Mouse (Mus musculus) small intestine, adult 2 months (tissue): ENCODE results near the gene Mok. TPM values are rescaled to one million over a fixed set of nuclear protein-coding genes. Genes with fewer than 3 reads are reported as not detected.
"Not testable (repeated sequence)": the region's sequence is repeated elsewhere in the genome, so short reads cannot be mapped to it uniquely, and the experiment has no call there.

Source experiments
- H3K27ac ChIP-seq: fragments of 200-500 bp; 2 replicates; pipeline ENCODE4 v1.5.1; 2012; ENCODE audit warnings: low read depth, low read length, control low read depth, inconsistent platforms; ENCODE audit not compliant: insufficient read depth
- H3K27me3 ChIP-seq: fragments of 200-500 bp; 2 replicates; pipeline ENCODE4 v1.6.1; 2012; ENCODE audit warnings: mild to moderate bottlenecking, moderate library complexity, low read length, inconsistent platforms; ENCODE audit not compliant: control insufficient read depth, insufficient read depth
- H3K36me3 ChIP-seq: fragments of 200-500 bp; 2 replicates; pipeline ENCODE4 v1.6.1; 2012; ENCODE audit warnings: mild to moderate bottlenecking, low read length, control low read depth, inconsistent platforms; ENCODE audit not compliant: control insufficient read depth, insufficient read depth
- H3K4me1 ChIP-seq: fragments of 200-500 bp; 2 replicates; pipeline ENCODE4 v1.6.1; 2012; ENCODE audit warnings: low read length, inconsistent platforms, mixed read lengths; ENCODE audit not compliant: control insufficient read depth, insufficient read depth, insufficient read length
- H3K4me3 ChIP-seq: fragments of 200-500 bp; 2 replicates; pipeline ENCODE4 v1.5.1; 2012; ENCODE audit warnings: low read depth, mild to moderate bottlenecking, control low read depth, inconsistent platforms, low read length, moderate library complexity
- CTCF ChIP-seq: fragments of 200-500 bp; IDR thresholded peaks from 2 replicates; pipeline ENCODE4 v1.5.1; 2012; ENCODE audit warnings: low read depth, mild to moderate bottlenecking, control low read depth, inconsistent platforms, low read length, moderate library complexity, mixed read lengths; ENCODE audit not compliant: insufficient replicate concordance, insufficient read length; ENCODE audit errors: extremely low read depth
- POLR2A ChIP-seq: fragments of 200-500 bp; IDR thresholded peaks from 2 replicates; pipeline ENCODE4 v1.6.1; 2012; ENCODE audit warnings: low read depth, mild to moderate bottlenecking, control low read depth, inconsistent platforms, low read length, moderate library complexity
- WGBS: fragments of 180-500 bp; shearing (Covaris S2); methylation state at CpG from one replicate; pipeline ENCODE4 v1.1.7; 2018; 5-methylcytosine and 5-hydroxymethylcytosine counted together
- polyA plus RNA-seq: library from polyadenylated mRNA; depleted of rRNA; stranded (reverse); fragments of >200 nt; gene quantifications from 2 replicates; pipeline ENCODE4 v1.2.3, GENCODE M21; 2012

The Mok gene
- polyA plus RNA-seq, 1 experiment: 0.81 TPM

DNA sequence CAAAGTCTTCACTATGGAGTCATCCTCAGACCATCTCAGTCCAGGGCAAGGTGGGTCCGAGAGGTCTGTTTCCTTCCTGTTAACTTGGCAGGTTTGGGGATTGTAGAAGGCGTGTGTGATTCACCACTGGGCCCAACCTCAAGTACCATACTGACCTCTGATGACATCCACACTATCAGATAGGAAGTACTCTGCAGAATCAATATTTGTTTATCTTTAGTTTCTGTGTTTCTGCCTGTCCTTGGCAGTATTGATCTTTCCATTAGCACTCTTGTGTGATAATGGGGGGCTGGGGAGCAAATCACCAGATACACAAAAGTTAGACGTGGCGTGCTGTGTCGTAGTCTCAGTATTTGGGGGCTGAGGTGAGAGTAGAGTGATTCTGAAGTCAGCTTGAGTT, 30.5 kb upstream of the Mok start:
- Histone ChIP-seq H3K27me3 (no peaks in the 10 kb centered on the region), H3K27ac (no peak overlapping the region), H3K36me3 (peaks cover 53% of the 10 kb centered on the region), H3K4me1 (no peaks in the 10 kb centered on the region), H3K4me3 (no peak overlapping the region)
- whole genome bisulfite sequencing: 80% methylated on average over 5 of the region's 5 CpGs
- TF ChIP-seq POLR2A (no peak), CTCF (no peak)

DNA sequence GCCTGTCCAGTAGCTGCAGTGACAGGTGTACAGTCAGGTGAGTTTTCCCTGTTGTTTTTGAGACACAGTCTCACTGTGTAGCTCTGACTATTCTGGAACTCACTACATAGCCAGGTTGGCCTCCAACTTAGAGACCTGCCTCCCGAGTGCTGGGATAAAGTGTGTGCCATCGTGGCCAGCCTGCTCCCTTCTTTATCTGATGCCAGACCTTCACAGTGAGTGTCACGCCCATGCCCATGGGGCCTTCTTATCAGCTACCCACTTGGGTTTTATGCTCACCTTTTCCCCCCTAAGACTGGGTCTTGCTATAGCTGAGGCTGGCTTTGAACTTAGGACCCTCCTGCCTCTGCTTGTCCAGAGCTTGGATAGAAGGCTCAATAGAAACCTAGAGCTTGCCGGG, 29.4 kb upstream of the Mok start:
- 56% methylated on average over 4 of the region's 4 CpGs for WGBS
- no peaks in the 10 kb centered on the region for H3K4me1 ChIP-seq
- no peak overlapping the region for H3K27ac ChIP-seq
- TF ChIP-seq POLR2A: no peak
- TF ChIP-seq CTCF: no peak
- H3K4me3 ChIP-seq: no peak overlapping the region
- H3K36me3 ChIP-seq: peaks cover 55% of the 10 kb centered on the region
- H3K27me3 ChIP-seq: no peaks in the 10 kb centered on the region

DNA sequence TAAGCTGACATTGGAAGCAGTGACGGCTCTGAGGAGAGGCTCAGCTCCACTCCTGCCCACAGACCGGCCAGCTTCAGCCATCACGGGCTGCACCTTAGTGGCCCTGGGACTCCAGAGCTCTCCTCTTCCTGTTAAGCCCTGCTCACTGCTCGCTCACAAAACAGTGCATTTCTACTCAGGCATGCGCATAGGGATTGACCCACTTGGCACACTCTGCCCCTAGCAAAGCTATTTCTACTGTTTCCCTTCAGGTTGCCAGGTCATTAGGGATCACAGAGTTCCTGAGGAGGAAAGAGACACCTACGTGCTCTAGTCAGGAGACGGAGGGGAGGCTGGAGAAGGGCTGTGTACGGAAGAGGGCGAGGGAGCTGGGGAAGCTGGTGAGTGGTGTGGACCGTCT, 25.2 kb upstream of the Mok start:
- no peaks in the 10 kb centered on the region for H3K4me1 ChIP-seq
- no peak for TF ChIP-seq CTCF
- no peak for TF ChIP-seq POLR2A
- H3K27me3 ChIP-seq: no peaks in the 10 kb centered on the region
- H3K4me3 ChIP-seq: no peak overlapping the region
- H3K36me3 ChIP-seq: peaks cover 47% of the 10 kb centered on the region
- WGBS: 93% methylated on average over 10 of the region's 10 CpGs
- no peak overlapping the region for H3K27ac ChIP-seq

DNA sequence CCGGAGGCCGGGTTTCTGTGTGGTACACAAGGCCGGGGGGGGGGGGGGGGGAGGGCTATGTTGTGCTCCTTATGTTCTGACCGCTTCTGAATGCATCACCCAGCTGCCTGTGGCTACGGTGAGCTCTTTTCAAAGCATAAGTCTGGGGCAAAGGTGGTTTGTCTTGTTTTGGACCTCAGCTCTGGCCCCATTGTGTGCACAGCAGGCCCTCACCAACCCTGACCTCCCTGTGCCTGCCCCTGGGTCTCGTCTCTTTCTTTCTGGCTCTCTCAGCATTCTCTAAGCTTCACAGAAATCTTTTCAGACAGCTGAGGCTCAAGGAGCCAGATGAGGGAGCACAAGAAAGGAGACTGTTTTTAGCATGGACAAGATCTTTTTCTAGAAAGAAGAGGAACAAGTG, 24.8 kb upstream of the Mok start:
- 79% methylated on average over 6 of the region's 6 CpGs for WGBS
- Histone ChIP-seq H3K36me3 (peaks cover 45% of the 10 kb centered on the region), H3K27me3 (no peaks in the 10 kb centered on the region), H3K27ac (no peak overlapping the region), H3K4me1 (no peaks in the 10 kb centered on the region), H3K4me3 (no peak overlapping the region)
- no peak for TF ChIP-seq CTCF
- TF ChIP-seq POLR2A: no peak

DNA sequence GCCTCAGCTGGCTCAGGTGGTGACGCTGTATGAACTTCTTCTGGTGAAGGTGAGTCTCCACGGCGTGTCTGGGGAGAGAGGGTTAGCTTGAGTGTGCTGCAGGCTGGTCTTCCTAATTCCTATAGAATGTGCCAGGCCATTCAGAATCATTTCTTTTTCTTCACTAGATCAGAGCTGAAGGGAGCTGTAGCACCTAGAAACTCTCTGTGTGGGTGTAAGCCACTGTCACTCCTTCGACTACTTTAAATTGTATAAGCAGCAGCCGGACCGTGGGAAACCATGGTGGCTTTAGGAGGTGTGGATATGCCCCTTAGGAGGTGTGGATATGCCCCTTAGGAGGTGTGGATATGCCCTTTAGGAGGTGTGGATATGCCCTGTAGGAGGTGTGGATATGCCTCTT, 23.3 kb upstream of the Mok start:
- Histone ChIP-seq H3K4me1 (no peaks in the 10 kb centered on the region), H3K27ac (no peak overlapping the region), H3K27me3 (no peaks in the 10 kb centered on the region), H3K4me3 (no peak overlapping the region), H3K36me3 (peaks cover 38% of the 10 kb centered on the region)
- no peak for TF ChIP-seq CTCF
- no peak for TF ChIP-seq POLR2A
- 94% methylated on average over 6 of the region's 6 CpGs for WGBS

GRCm38 (mm10) chr12:110861256-110861655, 20.5 kb upstream of the Mok start:
- Histone ChIP-seq H3K4me3 (no peak overlapping the region), H3K27ac (no peak overlapping the region), H3K36me3 (peaks cover 23% of the 10 kb centered on the region), H3K27me3 (no peaks in the 10 kb centered on the region), H3K4me1 (no peaks in the 10 kb centered on the region)
- WGBS: 79% methylated on average over 7 of the region's 7 CpGs
- TF ChIP-seq CTCF: no peak
- TF ChIP-seq POLR2A: no peak

GRCm38 (mm10) chr12:110860293-110860692, 19.6 kb upstream of the Mok start:
- peaks cover 21% of the 10 kb centered on the region for H3K36me3 ChIP-seq
- H3K27ac ChIP-seq: no peak overlapping the region
- no peak overlapping the region for H3K4me3 ChIP-seq
- H3K27me3 ChIP-seq: no peaks in the 10 kb centered on the region
- no peaks in the 10 kb centered on the region for H3K4me1 ChIP-seq
- TF ChIP-seq CTCF (no peak), POLR2A (no peak)

DNA sequence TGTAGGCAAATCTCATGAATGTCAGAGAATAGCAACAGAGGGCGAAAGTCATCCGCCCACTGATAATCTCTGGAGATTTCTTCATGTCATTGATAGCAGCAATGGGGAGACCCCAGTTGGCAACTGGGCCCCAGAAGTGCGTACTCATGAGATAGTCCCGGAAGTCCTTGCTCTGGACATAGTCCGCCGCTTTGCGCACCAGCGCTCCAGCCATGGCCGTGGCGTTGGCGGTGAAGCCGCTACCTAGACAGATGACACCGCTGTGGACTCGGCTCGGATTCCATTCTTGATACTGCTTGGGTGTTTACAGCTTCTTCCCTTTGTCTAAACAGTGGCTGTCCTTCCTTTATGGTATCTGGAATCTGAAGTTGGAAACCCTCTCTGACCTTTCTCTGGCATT, 17.9 kb upstream of the Mok start:
- H3K4me1 ChIP-seq, H3K27me3 ChIP-seq, H3K27ac ChIP-seq, H3K4me3 ChIP-seq: not testable (repeated sequence)
- WGBS: 94% methylated on average over 15 of the region's 15 CpGs
- peaks cover 15% of the 10 kb centered on the region for H3K36me3 ChIP-seq
